Mouse (Mus musculus): ENCODE results near the gene Map3k3. TPM values are rescaled to one million over a fixed set of nuclear protein-coding genes. Genes with fewer than 3 reads are reported as not detected.
A peak's percentile ranks its signal among the peaks of the same experiment; 100 is the strongest.

Map3k3 gene
- total and polyA plus RNA-seq, 3 experiments: 28.8 to 34.1 (median 32.3) TPM

- TF ChIP-seq IRF4 (IDR thresholded peaks at IDR 0.05; ENCODE audit: low read depth, low read length): peak; percentile 59
Observed at GRCm38 (mm10) chr11:106083708-106084701, at the start of gene Map3k3 (continued).

- no peak overlapping the region for H3K9ac ChIP-seq (ENCODE audit: insufficient read depth, low read depth)
- H3K4me3 ChIP-seq (replicated peaks in 1 of 3; ENCODE audit: low read depth in 2 of 3, low read length in 2 of 3, poor library complexity in 1 of 3): no peak overlapping the region
- H3K4me1 ChIP-seq (ENCODE audit: control insufficient read depth in 1 of 2, insufficient read depth in 2 of 2): peaks cover 3 to 39% of the 10 kb centered on the region in 2 experiments; a peak in 3 of 4 replicates
- no peak for TF ChIP-seq MAFK (IDR thresholded peaks at IDR 0.05; ENCODE audit: insufficient replicate concordance, low read length)
- TF ChIP-seq KAT2A (IDR thresholded peaks at IDR 0.05; ENCODE audit: insufficient replicate concordance, low read length): no peak
- TF ChIP-seq E2F4 (IDR thresholded peaks at IDR 0.05; ENCODE audit: insufficient replicate concordance, low read depth, low read length): no peak
- TF ChIP-seq ELF1 (IDR thresholded peaks at IDR 0.05; ENCODE audit: low read depth, low read length): no peak
- no peak for TF ChIP-seq HCFC1 (IDR thresholded peaks at IDR 0.05; ENCODE audit: low read depth, low read length)
- TF ChIP-seq SMC3 (IDR thresholded peaks at IDR 0.05; ENCODE audit: low read depth, low read length): no peak
- no peak for TF ChIP-seq MYC (IDR thresholded peaks at IDR 0.05; ENCODE audit: low read depth, low read length)
- TF ChIP-seq USF2 (conservative IDR thresholded peaks at IDR 0.05; ENCODE audit: low read depth, low read length): no peak
- TF ChIP-seq NRF1 (IDR thresholded peaks at IDR 0.05; ENCODE audit: low read depth, low read length): no peak
- TF ChIP-seq JUN (IDR thresholded peaks at IDR 0.05; ENCODE audit: insufficient read depth, low read depth, low read length): no peak
- TF ChIP-seq BHLHE40 (IDR thresholded peaks at IDR 0.05; ENCODE audit: low read depth, low read length): no peak
- no peak for TF ChIP-seq TCF12 (IDR thresholded peaks at IDR 0.05; ENCODE audit: low read depth, low read length)
- TF ChIP-seq CHD1 (IDR thresholded peaks at IDR 0.05; ENCODE audit: low read depth, low read length): no peak
- TF ChIP-seq ZMIZ1 (IDR thresholded peaks at IDR 0.05; ENCODE audit: low read depth, low read length): no peak
- no peak for TF ChIP-seq RCOR1 (conservative IDR thresholded peaks at IDR 0.05; ENCODE audit: low read depth, low read length)
- H3K9me3 ChIP-seq (replicated peaks; ENCODE audit: low read length): no peaks in the 10 kb centered on the region
- H3K27me3 ChIP-seq (replicated peaks): no peaks in the 10 kb centered on the region
- DNase-seq (ENCODE audit: extremely low read depth): no peak
- peaks cover 0 to 15% of the 10 kb centered on the region in 2 experiments for H3K36me3 ChIP-seq (replicated peaks in 1 of 2; ENCODE audit: control insufficient read depth in 1 of 2, insufficient read depth in 1 of 2, low read length in 1 of 2)
- peaks cover 33% of the 10 kb centered on the region for H3K79me2 ChIP-seq (replicated peaks; ENCODE audit: control insufficient read depth, extremely low read depth, insufficient read depth, poor library complexity, severe bottlenecking)
- in situ Hi-C loops (cut with MboI; ENCODE audit: low pct_ligation_motif_present, low pct_unique_long_range_greater_than_20kb, low sequenced_read_pairs): no loop called here
- H3K4me2 ChIP-seq (ENCODE audit: insufficient read depth, low read depth, poor library complexity, severe bottlenecking): no peak overlapping the region
- no peak overlapping the region for H3K27ac ChIP-seq (ENCODE audit: insufficient read depth, low read depth)
- dilution Hi-C loops (cut with MboI; ENCODE audit: extremely low pct_ligation_motif_present, extremely low pct_unique_long_range_greater_than_20kb, low sequenced_read_pairs): no loop called here
Observed at GRCm38 (mm10) chr11:106034986-106035385, 49.4 kb upstream of the Map3k3 start.
